Mouse (Mus musculus) intestine, postnatal 0 days (tissue): ENCODE measurements around the gene Zfp111. TPM values are rescaled to one million over a fixed set of nuclear protein-coding genes. Genes with fewer than 3 reads are reported as not detected.
A peak's percentile ranks its signal among the peaks of the same experiment; 100 is the strongest.

Experiments used
- ATAC-seq: fragments of 200-750 bp; cut with Nextera tagmentation; 2 replicates; pipeline ENCODE4 v1.8.0; 2017; ENCODE audit warnings: mild to moderate bottlenecking, moderate TSS enrichment, moderate library complexity
- H3K27ac ChIP-seq: fragments of 300-500 bp; sonication (generic); 2 replicates; pipeline ENCODE4 v1.5.1; 2014; ENCODE audit warnings: mild to moderate bottlenecking, low read depth, low read length, moderate library complexity
- H3K27me3 ChIP-seq: fragments of 300-500 bp; sonication (generic); replicated peaks from 2 replicates; pipeline ENCODE4 v1.6.1; 2014; ENCODE audit warnings: low read length, mixed read lengths; ENCODE audit not compliant: control insufficient read depth, insufficient read depth
- H3K36me3 ChIP-seq: fragments of 300-500 bp; sonication (generic); 2 replicates; pipeline ENCODE4 v1.6.1; 2014; ENCODE audit warnings: mild to moderate bottlenecking, moderate library complexity; ENCODE audit not compliant: control insufficient read depth, insufficient read depth
- H3K4me1 ChIP-seq: fragments of 300-500 bp; sonication (generic); replicated peaks from 2 replicates; pipeline ENCODE4 v1.6.1; 2014; ENCODE audit warnings: antibody characterized with exemption, low read length, mixed read lengths; ENCODE audit not compliant: control insufficient read depth, insufficient read depth
- H3K4me2 ChIP-seq: fragments of 300-500 bp; sonication (generic); replicated peaks from 2 replicates; pipeline ENCODE4 v1.6.1; 2014; ENCODE audit warnings: low read depth, mild to moderate bottlenecking, moderate library complexity
- H3K4me3 ChIP-seq: fragments of 300-500 bp; sonication (generic); 2 replicates; pipeline ENCODE4 v1.5.1; 2014; ENCODE audit warnings: low read depth, low read length
- H3K9ac ChIP-seq: fragments of 300-500 bp; sonication (generic); 2 replicates; pipeline ENCODE4 v1.6.1; 2014; ENCODE audit warnings: mild to moderate bottlenecking, low read depth, low read length
- H3K9me3 ChIP-seq: fragments of 300-500 bp; sonication (generic); 2 replicates; pipeline ENCODE4 v1.6.1; 2016; ENCODE audit warnings: mixed run types; ENCODE audit not compliant: control insufficient read depth
- CTCF ChIP-seq: sonication (generic); IDR thresholded peaks from 2 replicates; pipeline ENCODE4 v1.5.1; 2016; ENCODE audit warnings: low read depth, mild to moderate bottlenecking, control low read depth, antibody characterized with exemption, moderate library complexity
- WGBS: fragments of 180-500 bp; shearing (Covaris S2); extraction: QIAGEN DNeasy Blood & Tissue Kit; methylation state at CpG from one replicate; pipeline ENCODE4 v1.1.7; 2014; 5-methylcytosine and 5-hydroxymethylcytosine counted together
- polyA plus RNA-seq: library from polyadenylated mRNA; unstranded; fragments of >200 nt; fragmentation: Nextera tagmentation; extraction: Ambion mirVana; gene quantifications from 2 replicates; pipeline ENCODE4 v1.2.1, GENCODE M21; 2015

The Zfp111 gene
- polyA plus RNA-seq, 1 experiment from 2014 or later, result 3.0 TPM

GRCm38 (mm10) chr7:24172191-24172590, 39.1 kb downstream of the Zfp111 start:
- no peaks in the 10 kb centered on the region for H3K4me1 ChIP-seq
- H3K4me2 ChIP-seq, result no peak overlapping the region
- TF ChIP-seq CTCF, result no peak
- H3K4me3 ChIP-seq, result no peak overlapping the region
- H3K27me3 ChIP-seq, result no peaks in the 10 kb centered on the region
- no peak overlapping the region for H3K9ac ChIP-seq
- ATAC-seq, result no peak
- WGBS, result 45% methylated on average over 4 of the region's 4 CpGs
- no peaks in the 10 kb centered on the region for H3K36me3 ChIP-seq
- no peak overlapping the region for H3K27ac ChIP-seq
- no peaks in the 10 kb centered on the region for H3K9me3 ChIP-seq

- Histone ChIP-seq H3K27me3 (no peaks in the 10 kb centered on the region), H3K4me3 (no peak overlapping the region), H3K27ac (no peak overlapping the region), H3K36me3 (no peaks in the 10 kb centered on the region), H3K9me3 (0 out of 2 replicates have a peak, but pooled peaks cover 4% of the 10 kb centered on the region), H3K4me2 (no peak overlapping the region), H3K4me1 (no peaks in the 10 kb centered on the region), H3K9ac (no peak overlapping the region)
- ATAC-seq, result no peak
- WGBS, result 3% methylated on average over 1 of the region's 1 CpGs
- peak; percentile 77 for TF ChIP-seq CTCF
Measured at GRCm38 (mm10) chr7:24153272-24153671, 58.0 kb downstream of the Zfp111 start.

Other genes starting within 250 kb of the Zfp111 start
- not detected in 2 replicates for gene Vmn1r181, start 236.8 kb downstream of the Zfp111 start, polyA plus RNA-seq
- gene V1rd19, start 209.8 kb downstream of the Zfp111 start, polyA plus RNA-seq, result not detected in 2 replicates
- gene Vmn1r183, start 158.2 kb downstream of the Zfp111 start, polyA plus RNA-seq, result not detected in 2 replicates
- gene Zfp180, start 129.5 kb downstream of the Zfp111 start, polyA plus RNA-seq, result 5.2 and 6.5 TPM in 2 replicates
- gene Zfp112, start 99.1 kb downstream of the Zfp111 start, polyA plus RNA-seq, result 2.0 and 2.2 TPM in 2 replicates
- gene Zfp235, start 77.3 kb downstream of the Zfp111 start, polyA plus RNA-seq, result 7.9 and 8.0 TPM in 2 replicates
- gene Zfp114, start 36.4 kb downstream of the Zfp111 start, polyA plus RNA-seq, result 0.37 and 0.72 TPM in 2 replicates
- gene Zfp109, start 26.1 kb upstream of the Zfp111 start, polyA plus RNA-seq, result 0.65 and 0.73 TPM in 2 replicates
- 0.86 and 0.98 TPM in 2 replicates for gene Zfp108, start 43.4 kb upstream of the Zfp111 start, polyA plus RNA-seq
- gene Zfp93, start 59.0 kb upstream of the Zfp111 start, polyA plus RNA-seq, result 2.2 and 3.2 TPM in 2 replicates
- gene Zfp61, start 89.8 kb upstream of the Zfp111 start, polyA plus RNA-seq, result 4.6 and 5.1 TPM in 2 replicates
- 3.1 and 3.2 TPM in 2 replicates for gene Zfp94, start 105.2 kb upstream of the Zfp111 start, polyA plus RNA-seq
- 0.18 TPM in 1 of 2 replicates, not detected in the other for gene Tescl, start 122.5 kb upstream of the Zfp111 start, polyA plus RNA-seq
- gene Lypd5, start 137.8 kb upstream of the Zfp111 start, polyA plus RNA-seq, result not detected in 2 replicates
- 3.2 and 3.7 TPM in 2 replicates for gene Kcnn4, start 158.8 kb upstream of the Zfp111 start, polyA plus RNA-seq
- 14.0 and 15.1 TPM in 2 replicates for gene Smg9, start 188.2 kb upstream of the Zfp111 start, polyA plus RNA-seq
- not detected in 2 replicates for gene Irgc1, start 240.9 kb upstream of the Zfp111 start, polyA plus RNA-seq